In genomic region chr5:126223696-126224095, GRCm38 (mm10) we compare ENCODE assay signal across 19 mouse cellular contexts.
DNase-seq lines count a peak whose midpoint lies in the region; TF ChIP-seq lines count a peak whose summit lies in the region.
"Had no signal": no experiment of that assay in that cellular context is flagged by ENCODE, and none has a peak within 500 bp of the region (broad histone marks: within the 10 kb centered on the region; RNA-seq: fewer than 3 reads in every experiment).

No protein-coding gene starts in this region.

- H3K4me1 ChIP-seq in limb, embryonic 10.5 days, result no peaks in the 10 kb centered on the region
- H3K4me1 ChIP-seq: embryonic facial prominence, embryonic 12.5 days; forebrain, embryonic 13.5 days had no signal

- no peaks in the 10 kb centered on the region for H3K9me3 ChIP-seq in limb, embryonic 10.5 days (replicated peaks)
- H3K9me3 ChIP-seq: embryonic facial prominence, embryonic 10.5 days; embryonic facial prominence, embryonic 12.5 days; forebrain, embryonic 13.5 days; forebrain, embryonic 15.5 days had no signal

- H3K27me3 ChIP-seq in limb, embryonic 10.5 days (ENCODE audit: low read depth, poor library complexity, severe bottlenecking), result no peaks in the 10 kb centered on the region
- H3K27me3 ChIP-seq: embryonic facial prominence, embryonic 12.5 days; forebrain, embryonic 13.5 days; forebrain, embryonic 15.5 days; Patski had no signal

- DNase-seq in brain, embryonic 14.5 days (ENCODE audit: low read depth), result peak; percentile 31
- peak; percentile 76 for DNase-seq in retina, postnatal 1 day
- no peak for DNase-seq in spleen, adult 12 weeks (ENCODE audit: low spot score)
- no peak for DNase-seq in limb, embryonic 10.5 days (ENCODE audit: low spot score)
- no peak for DNase-seq in heart, adult 11 months
- DNase-seq: adrenal gland, adult 8-10 months; adrenal gland, postnatal 14 days; adrenal gland, postnatal 36 days; cerebellum, adult 11 months; cerebellum, adult 18-20 months; cerebellum, adult 8-10 months; cerebellum, adult 9-11 months; cerebellum, postnatal 25 days; forebrain, postnatal 0 days had no signal

- no peak for TF ChIP-seq POLR2A in brain, embryonic 14.5 days (IDR thresholded peaks at IDR 0.05; ENCODE audit: borderline replicate concordance, extremely low read depth, insufficient read depth, insufficient read length, poor library complexity, severe bottlenecking)

- H3K36me3 ChIP-seq in limb, embryonic 10.5 days, result no peaks in the 10 kb centered on the region
- H3K36me3 ChIP-seq: embryonic facial prominence, embryonic 10.5 days; embryonic facial prominence, embryonic 12.5 days; forebrain, embryonic 15.5 days had no signal

- TF ChIP-seq CTCF in brain, embryonic 14.5 days (IDR thresholded peaks at IDR 0.05; ENCODE audit: borderline replicate concordance, extremely low read depth, insufficient read depth, insufficient read length), result no peak

- WGBS in limb, embryonic 10.5 days, result 91% methylated on average over 3 of the region's 3 CpGs

- H3K4me3 ChIP-seq in limb, embryonic 10.5 days, result no peak overlapping the region
- H3K4me3 ChIP-seq: embryonic facial prominence, embryonic 10.5 days; embryonic facial prominence, embryonic 12.5 days; forebrain, embryonic 13.5 days; forebrain, embryonic 15.5 days had no signal

- H3K27ac ChIP-seq in limb, embryonic 10.5 days, result no peak overlapping the region
- H3K27ac ChIP-seq: embryonic facial prominence, embryonic 10.5 days; embryonic facial prominence, embryonic 12.5 days; forebrain, embryonic 13.5 days; forebrain, embryonic 15.5 days had no signal

Comparison
In these comparisons a context has a peak if more than half of its experiments do, and no peak if none do; other contexts are left out.
1. DNase-seq: peak in brain, embryonic 14.5 days (single experiment) and retina, postnatal 1 day (single experiment); none in spleen, adult 12 weeks (single experiment), limb, embryonic 10.5 days (single experiment) and heart, adult 11 months (single experiment).